Mouse (Mus musculus) kidney, adult 2 months (tissue): ENCODE data around the gene Klhl36.

Experiments
- CTCF ChIP-seq: fragments of 200-500 bp; conservative IDR thresholded peaks from 2 replicates; pipeline ENCODE4 v1.5.1; 2011; ENCODE audit warnings: low read depth, mild to moderate bottlenecking, control low read depth, low read length, moderate library complexity, mixed read lengths; ENCODE audit not compliant: insufficient read depth, insufficient read length
- POLR2A ChIP-seq: fragments of 200-500 bp; IDR thresholded peaks from one replicate; pipeline ENCODE4 v1.6.1; 2011; ENCODE audit warnings: low read depth, low read length, control low read depth

DNA sequence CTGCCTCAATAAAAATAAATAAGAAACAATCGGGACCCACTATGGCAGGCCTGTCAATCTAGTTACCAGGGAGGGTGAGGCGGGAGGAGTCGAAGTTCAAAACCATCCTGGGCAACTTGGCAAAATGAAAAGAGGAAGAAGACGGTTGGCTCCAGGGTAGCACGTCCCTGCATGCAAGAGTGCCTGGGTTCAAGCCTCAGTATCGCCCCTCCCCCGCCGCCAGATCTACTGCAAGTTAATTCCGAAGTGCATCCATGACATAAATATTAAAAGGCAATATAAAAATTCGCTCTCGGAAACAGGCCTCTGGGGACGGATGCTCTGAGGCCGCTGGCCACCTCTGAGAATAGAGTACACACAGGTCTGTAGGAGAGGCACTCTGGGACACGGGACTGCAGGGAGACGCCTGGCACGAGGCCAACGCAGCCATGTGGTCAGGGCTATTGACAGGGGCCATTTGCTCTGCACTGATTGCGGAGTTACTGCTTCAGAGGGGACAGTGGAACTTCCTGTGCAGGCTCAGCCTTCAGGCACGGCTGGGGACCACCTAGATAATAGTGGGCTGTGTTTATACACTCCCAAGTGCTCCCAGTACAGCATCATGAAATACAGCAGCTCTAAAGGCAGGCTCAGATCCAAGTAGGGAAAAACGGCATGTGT, 30.6 kb upstream of the Klhl36 start:
- no peak for TF ChIP-seq CTCF
- TF ChIP-seq POLR2A: no peak
